Mouse (Mus musculus) ES-Bruce4 (cell line): ENCODE measurements around the gene Sf3b5. TPM values are rescaled to one million over a fixed set of nuclear protein-coding genes. Genes with fewer than 3 reads are reported as not detected.

Experiments used
- H3K27ac ChIP-seq: 2 replicates; pipeline ENCODE4 v1.5.1; 2012; ENCODE audit warnings: low read length, inconsistent platforms; ENCODE audit not compliant: insufficient read depth
- H3K27me3 ChIP-seq: 2 replicates; pipeline ENCODE4 v1.6.1; 2012; ENCODE audit warnings: mild to moderate bottlenecking, low read length, inconsistent platforms; ENCODE audit not compliant: control insufficient read depth, poor library complexity, insufficient read depth, severe bottlenecking
- H3K36me3 ChIP-seq: 2 replicates; pipeline ENCODE4 v1.6.1; 2012; ENCODE audit warnings: inconsistent platforms, mild to moderate bottlenecking, low read length, moderate library complexity; ENCODE audit not compliant: control insufficient read depth, poor library complexity, insufficient read depth, severe bottlenecking
- H3K4me1 ChIP-seq: one replicate; pipeline ENCODE4 v1.8.1; 2011; ENCODE audit warnings: low read length; ENCODE audit not compliant: control insufficient read depth, insufficient read depth
- H3K4me3 ChIP-seq: 2 replicates; pipeline ENCODE4 v1.5.1; 2011; ENCODE audit warnings: low read depth, mild to moderate bottlenecking, low read length
- H3K9ac ChIP-seq: 2 replicates; pipeline ENCODE4 v1.6.1; 2012; ENCODE audit warnings: low read depth, mild to moderate bottlenecking, inconsistent platforms; ENCODE audit not compliant: poor library complexity, severe bottlenecking
- H3K9me3 ChIP-seq: replicated peaks from 2 replicates; pipeline ENCODE4 v1.6.1; 2012; ENCODE audit warnings: mild to moderate bottlenecking, low read length, inconsistent platforms; ENCODE audit not compliant: control insufficient read depth, poor library complexity, insufficient read depth, severe bottlenecking
- CTCF ChIP-seq: IDR thresholded peaks from one replicate; pipeline ENCODE4 v1.8.1; 2011; ENCODE audit warnings: low read depth, low read length
- EP300 ChIP-seq: IDR thresholded peaks from 2 replicates; pipeline ENCODE4 v1.6.1; 2011; ENCODE audit warnings: low read depth, low read length; ENCODE audit not compliant: insufficient read depth
- POLR2A ChIP-seq: IDR thresholded peaks from one replicate; pipeline ENCODE4 v1.8.1; 2011; ENCODE audit warnings: low read length; ENCODE audit not compliant: insufficient read depth
- polyA plus RNA-seq: library from polyadenylated mRNA; stranded (reverse); fragments of >200 nt; gene quantifications from 2 replicates; pipeline ENCODE4 v1.2.4, GENCODE M21; 2011; ENCODE audit warnings: low read depth; ENCODE audit not compliant: missing spikeins, insufficient read depth, insufficient read length

Gene Sf3b5
- polyA plus RNA-seq, 1 experiment: 20.1 TPM

DNA sequence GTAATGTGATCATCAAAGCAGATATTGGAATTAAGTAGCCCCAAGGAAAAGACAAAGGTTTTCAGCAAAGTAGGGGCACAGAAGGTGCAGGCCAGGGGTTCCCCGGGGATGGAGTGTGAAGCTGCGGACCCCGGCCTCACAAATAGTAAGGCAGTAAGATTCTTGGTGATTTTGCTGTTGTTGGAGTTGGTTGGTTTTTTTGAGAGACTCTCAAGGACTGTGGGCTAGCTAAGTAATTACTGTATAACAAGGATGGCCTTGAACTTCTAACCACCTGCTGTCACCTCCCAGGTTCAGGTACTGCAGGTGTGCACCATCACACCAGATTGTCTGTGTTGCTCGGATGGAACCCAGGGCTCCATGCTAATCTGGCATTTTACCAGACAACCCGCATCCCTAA is 24.3 kb downstream of the Sf3b5 start:
- Histone ChIP-seq H3K27ac (no peak overlapping the region), H3K9ac (no peak overlapping the region), H3K4me1 (no peaks in the 10 kb centered on the region), H3K9me3 (no peaks in the 10 kb centered on the region), H3K27me3 (no peaks in the 10 kb centered on the region), H3K4me3 (no peak overlapping the region), H3K36me3 (no peaks in the 10 kb centered on the region)
- no peak for TF ChIP-seq EP300
- TF ChIP-seq CTCF: no peak
- TF ChIP-seq POLR2A: no peak

DNA sequence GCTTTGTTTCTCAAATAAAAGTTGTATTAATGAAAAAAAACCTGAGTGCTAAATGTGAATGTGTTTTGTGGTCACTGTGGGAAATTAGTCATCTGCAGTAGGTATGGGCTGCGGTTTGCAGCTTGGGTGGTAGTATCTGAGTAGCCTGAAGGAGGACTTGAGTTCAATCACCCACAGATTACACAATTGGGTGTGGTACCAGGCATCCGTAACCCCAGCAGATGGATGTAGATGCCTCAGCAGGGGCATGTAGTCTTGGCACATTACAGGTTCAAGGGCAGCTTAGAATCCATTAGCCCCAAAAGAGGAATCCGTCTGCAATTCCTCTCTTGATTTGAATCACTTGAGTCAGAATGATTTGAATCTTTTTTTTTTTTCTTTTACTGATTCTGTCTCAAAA is 30.1 kb downstream of the Sf3b5 start:
- Histone ChIP-seq H3K27me3 (no peaks in the 10 kb centered on the region), H3K4me1 (no peaks in the 10 kb centered on the region), H3K27ac (no peak overlapping the region), H3K4me3 (no peak overlapping the region), H3K9ac (no peak overlapping the region), H3K36me3 (no peaks in the 10 kb centered on the region), H3K9me3 (peaks cover 7% of the 10 kb centered on the region)
- TF ChIP-seq EP300 (no peak), POLR2A (no peak), CTCF (no peak)

DNA sequence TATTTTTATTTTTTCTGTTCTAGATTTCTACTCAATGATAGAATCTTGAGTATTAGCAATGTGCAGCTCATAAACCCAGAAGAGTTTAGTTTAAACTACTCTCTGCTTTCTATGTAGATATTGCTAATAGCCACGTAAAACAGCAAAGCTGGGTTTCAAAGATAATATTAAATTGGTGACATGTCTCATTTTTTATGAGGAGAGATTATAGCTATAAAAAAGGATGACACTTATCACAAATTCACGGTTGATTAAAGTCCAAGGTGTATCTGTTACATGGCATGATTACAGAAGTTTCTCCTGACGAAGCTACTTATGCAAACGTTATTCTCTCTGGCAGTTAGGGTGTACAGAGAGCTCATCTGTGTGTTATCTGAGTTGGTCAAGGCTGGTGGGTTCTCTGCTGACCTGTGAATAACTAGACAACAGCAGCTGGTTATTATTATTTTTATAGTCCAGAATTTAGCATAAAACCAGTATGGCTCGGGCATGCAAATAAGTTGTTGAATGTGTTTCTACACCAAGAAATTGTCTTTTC is 34.6 kb downstream of the Sf3b5 start:
- Histone ChIP-seq H3K27me3 (no peaks in the 10 kb centered on the region), H3K27ac (no peak overlapping the region), H3K36me3 (no peaks in the 10 kb centered on the region), H3K9me3 (peaks cover 7% of the 10 kb centered on the region), H3K9ac (no peak overlapping the region), H3K4me3 (no peak overlapping the region), H3K4me1 (no peaks in the 10 kb centered on the region)
- TF ChIP-seq POLR2A: no peak
- TF ChIP-seq EP300: no peak
- no peak for TF ChIP-seq CTCF

DNA sequence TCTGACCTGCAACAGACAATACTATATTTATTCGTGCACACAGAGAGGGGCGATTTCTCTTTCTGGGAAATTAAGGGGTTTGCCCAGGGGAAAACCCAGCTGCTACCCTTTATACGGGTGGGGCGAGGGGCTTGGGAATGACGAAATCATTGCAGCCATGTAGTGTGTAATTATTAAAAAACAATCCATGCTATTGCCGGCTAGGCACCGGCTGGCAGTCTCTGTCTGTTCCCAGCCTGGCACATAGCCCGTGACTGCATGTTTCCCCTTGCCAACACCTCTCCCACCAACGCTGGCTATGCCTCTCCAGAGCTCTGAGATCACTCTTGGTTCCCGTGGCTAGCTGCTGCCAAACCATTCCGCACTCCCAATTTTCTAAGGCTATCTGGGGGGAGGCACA is 39.5 kb downstream of the Sf3b5 start:
- TF ChIP-seq CTCF (no peak), EP300 (no peak), POLR2A (no peak)
- Histone ChIP-seq H3K27me3 (no peaks in the 10 kb centered on the region; the same call in 1 of the 2 replicates), H3K4me1 (no peaks in the 10 kb centered on the region), H3K36me3 (no peaks in the 10 kb centered on the region), H3K27ac (no peak overlapping the region), H3K9me3 (no peaks in the 10 kb centered on the region; the same call in 1 of the 2 replicates), H3K9ac (no peak overlapping the region), H3K4me3 (no peak overlapping the region)

DNA sequence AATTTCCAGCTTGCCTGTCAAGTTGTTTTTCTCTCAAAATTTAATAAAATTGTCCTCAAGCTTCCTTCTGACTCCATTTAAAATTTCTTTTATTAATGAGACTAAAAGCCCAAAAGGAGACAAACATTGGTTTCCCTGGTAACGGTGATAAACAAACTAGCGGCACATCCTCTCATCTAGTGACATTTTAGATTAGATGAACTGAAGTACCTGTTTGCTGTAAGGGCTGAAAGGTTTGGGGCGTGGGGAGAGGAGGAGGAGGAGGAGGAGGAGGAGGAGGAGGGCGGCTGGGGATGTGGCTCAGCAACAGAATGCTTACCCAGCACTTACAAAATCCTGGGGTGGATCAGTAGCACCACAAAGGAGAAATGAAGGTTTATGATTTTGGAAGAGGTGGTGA is 42.7 kb downstream of the Sf3b5 start:
- no peaks in the 10 kb centered on the region for H3K36me3 ChIP-seq
- no peaks in the 10 kb centered on the region; the same call in 1 of the 2 replicates for H3K27me3 ChIP-seq
- no peak overlapping the region for H3K4me3 ChIP-seq
- H3K27ac ChIP-seq: no peak overlapping the region
- no peaks in the 10 kb centered on the region; the same call in 1 of the 2 replicates for H3K9me3 ChIP-seq
- H3K9ac ChIP-seq: no peak overlapping the region
- H3K4me1 ChIP-seq: no peaks in the 10 kb centered on the region
- no peak for TF ChIP-seq EP300
- TF ChIP-seq CTCF: no peak
- no peak for TF ChIP-seq POLR2A

DNA sequence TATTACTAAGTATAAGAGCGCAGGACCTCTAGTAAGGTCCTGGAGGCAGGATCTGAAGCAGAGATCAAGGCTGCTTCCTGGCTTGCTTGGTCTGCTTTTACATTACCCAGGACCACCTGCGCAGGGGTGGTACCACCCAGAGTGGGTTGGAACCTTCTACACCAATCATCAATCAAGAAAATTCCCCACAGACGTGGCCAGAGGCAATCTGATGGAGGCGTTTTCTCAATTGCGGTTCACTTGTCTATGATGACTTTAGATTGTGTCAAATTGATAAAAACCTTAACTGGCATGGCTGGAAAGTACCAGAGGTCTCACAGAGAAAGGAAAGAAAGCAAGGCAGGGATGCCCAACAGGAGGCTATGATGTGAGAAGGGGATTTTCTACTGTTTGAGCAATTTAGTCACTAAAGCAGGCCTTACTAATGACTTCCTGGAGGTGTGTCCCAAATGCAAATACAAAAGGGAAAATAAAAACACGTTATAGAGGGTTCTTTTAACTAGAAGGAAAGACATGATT is 51.8 kb downstream of the Sf3b5 start:
- H3K36me3 ChIP-seq: no peaks in the 10 kb centered on the region
- no peak overlapping the region for H3K9ac ChIP-seq
- no peak overlapping the region for H3K27ac ChIP-seq
- H3K27me3 ChIP-seq: peaks cover 6% of the 10 kb centered on the region
- H3K9me3 ChIP-seq: no peaks in the 10 kb centered on the region
- H3K4me3 ChIP-seq: no peak overlapping the region
- TF ChIP-seq EP300 (no peak), CTCF (no peak), POLR2A (no peak)
- no peaks in the 10 kb centered on the region for H3K4me1 ChIP-seq

Other genes with a start within 250 kb of the Sf3b5 start
- 159 and 161 TPM in 2 replicates for gene Utrn, start 136.0 kb upstream of the Sf3b5 start, polyA plus RNA-seq
- gene Stx11, start 41.0 kb upstream of the Sf3b5 start, polyA plus RNA-seq: 2.1 and 5.0 TPM in 2 replicates
- gene Plagl1, start 55.2 kb downstream of the Sf3b5 start, polyA plus RNA-seq: 20.3 and 23.2 TPM in 2 replicates
- not detected in 2 replicates for gene Zc2hc1b, start 172.7 kb downstream of the Sf3b5 start, polyA plus RNA-seq
- 66.8 and 71.1 TPM in 2 replicates for gene Ltv1, start 187.8 kb downstream of the Sf3b5 start, polyA plus RNA-seq